Mouse (Mus musculus): ENCODE data around the gene Ephb2.

DNA sequence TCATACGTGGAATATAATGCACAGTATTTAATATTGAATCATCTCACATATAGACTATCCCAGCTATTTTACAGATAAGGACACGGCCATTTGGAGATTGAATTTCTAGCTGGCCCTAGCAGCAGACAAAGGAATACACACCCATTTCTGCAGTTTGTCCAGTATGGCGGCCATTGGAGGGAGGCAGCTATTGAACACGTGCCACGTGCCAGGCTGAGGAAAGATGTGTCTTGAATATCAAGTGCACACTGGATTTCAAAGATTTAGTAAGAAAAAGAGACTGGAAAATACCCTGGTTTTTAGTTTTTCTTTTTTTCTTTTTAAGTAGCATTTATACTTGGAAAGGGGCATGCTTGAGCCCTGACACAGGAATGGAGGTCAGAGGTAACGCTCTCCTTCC is 11.4 kb upstream of the Ephb2 start:
- no peak for TF ChIP-seq ELF1 (IDR thresholded peaks at IDR 0.05; ENCODE audit: low read depth, low read length)
- no peak for TF ChIP-seq UBTF (IDR thresholded peaks at IDR 0.05; ENCODE audit: low read depth, low read length)
- TF ChIP-seq E2F4 (IDR thresholded peaks at IDR 0.05; ENCODE audit: insufficient replicate concordance, low read depth, low read length): no peak
- TF ChIP-seq POLR2AphosphoS2 (IDR thresholded peaks at IDR 0.05; ENCODE audit: low read depth, low read length): no peak
- no peak for TF ChIP-seq CTCF (conservative IDR thresholded peaks at IDR 0.05 in 1 of 2, IDR thresholded peaks at IDR 0.05 in 1 of 2; ENCODE audit: low read depth in 2 of 2, low read length in 2 of 2)
